Mouse (Mus musculus): ENCODE measurements at regions not wholly inside any gene's neighbourhood (a gene's known extent, or its start where the extent isn't known, plus 50 kb on each side); places are given as distances from the start of the nearest gene placed in this dataset.

DNA sequence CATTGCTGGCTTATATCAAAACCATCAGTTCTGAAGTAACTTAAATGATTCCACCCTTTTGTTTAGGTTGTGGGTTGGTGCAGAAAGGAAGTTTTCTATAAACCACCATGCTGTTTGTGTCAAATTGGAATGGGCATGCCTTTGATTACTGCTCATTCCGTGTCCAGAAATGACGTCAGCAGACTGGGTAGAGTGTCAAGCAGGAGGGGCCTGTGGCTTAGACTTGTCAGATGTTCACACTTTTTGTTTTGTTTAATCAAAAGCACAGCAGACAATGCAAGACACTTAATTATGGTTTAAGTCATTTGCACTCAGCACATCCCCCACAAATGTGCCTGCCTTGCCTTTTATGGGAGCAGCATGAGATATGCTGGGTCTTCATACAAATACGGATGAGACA is 120.5 kb upstream of the Jag1 start:
- TF ChIP-seq ZC3H11A (IDR thresholded peaks at IDR 0.05; ENCODE audit: borderline replicate concordance, low read depth, low read length), result no peak
- no peak for TF ChIP-seq ZNF384 (IDR thresholded peaks at IDR 0.05; ENCODE audit: low read depth, low read length)
- no peak for TF ChIP-seq CHD2 (IDR thresholded peaks at IDR 0.05; ENCODE audit: low read depth, low read length)

All from ES-E14 (cell line).